Mouse (Mus musculus) brain, embryonic 14.5 days (tissue): ENCODE measurements around the gene Epc2.

Experiments used
- CTCF ChIP-seq: fragments of 200-500 bp; IDR thresholded peaks from 2 replicates; pipeline ENCODE4 v1.5.1; 2012; ENCODE audit warnings: inconsistent platforms, mild to moderate bottlenecking, moderate library complexity, borderline replicate concordance; ENCODE audit not compliant: insufficient read depth, insufficient read length; ENCODE audit errors: extremely low read depth
- POLR2A ChIP-seq: fragments of 200-500 bp; IDR thresholded peaks from 2 replicates; pipeline ENCODE4 v1.6.1; 2012; ENCODE audit warnings: mild to moderate bottlenecking, inconsistent platforms, borderline replicate concordance; ENCODE audit not compliant: poor library complexity, insufficient read depth, insufficient read length, severe bottlenecking; ENCODE audit errors: extremely low read depth

DNA sequence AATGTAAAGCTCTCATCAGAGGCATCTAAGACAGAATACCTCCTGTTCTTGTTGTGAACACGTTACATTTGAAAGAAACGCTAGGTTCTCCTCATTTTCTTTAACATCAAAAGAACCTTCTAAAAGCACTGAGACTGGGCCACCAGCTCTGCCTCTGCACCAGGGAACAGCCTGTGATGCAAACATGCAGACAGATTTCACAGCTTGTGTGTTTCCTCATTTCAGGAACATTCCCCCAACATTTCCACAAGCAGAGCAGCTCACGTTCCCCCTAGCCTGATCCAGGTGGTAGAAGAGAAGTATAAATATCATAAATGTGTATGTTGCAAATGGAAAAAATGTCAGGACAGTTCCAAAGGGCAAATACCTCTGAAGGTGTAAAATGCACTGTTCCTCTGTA is 30.9 kb upstream of the Epc2 start:
- TF ChIP-seq POLR2A (no peak), CTCF (no peak)
